Mouse (Mus musculus): ENCODE data around the gene Arhgap5. TPM values are rescaled to one million over a fixed set of nuclear protein-coding genes. Genes with fewer than 3 reads are reported as not detected.
"Not testable (repeated sequence)": the region's sequence is repeated elsewhere in the genome, so short reads cannot be mapped to it uniquely, and the experiment has no call there.

Gene Arhgap5
- polyA plus RNA-seq, 1 experiment from 2014 or later: 35.3 TPM

DNA sequence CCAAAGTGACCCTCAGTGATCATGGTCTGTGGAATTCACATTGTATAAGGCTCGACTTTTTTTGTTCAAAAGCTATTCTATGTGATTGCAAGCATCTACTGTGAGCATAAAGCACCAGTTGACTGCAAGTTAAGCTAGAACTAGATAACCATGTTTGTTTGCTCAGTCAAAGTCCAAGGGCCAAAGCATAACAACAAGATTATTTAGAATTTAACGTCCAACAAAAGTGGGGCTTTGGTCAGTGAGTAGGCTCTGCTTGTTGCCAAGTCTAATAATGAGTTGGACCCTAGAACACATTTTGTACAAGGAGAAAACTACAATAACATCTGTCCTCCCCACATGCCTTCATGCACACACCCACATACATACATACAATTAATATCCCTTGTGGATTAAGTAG is 69.6 kb downstream of the Arhgap5 start:
- 89% methylated on average over 2 of the region's 2 CpGs for WGBS
- H3K4me2 ChIP-seq (ENCODE audit: low read length): no peak overlapping the region
- H3K4me3 ChIP-seq (ENCODE audit: low read length): no peak overlapping the region
- no peak for ATAC-seq
- no peak overlapping the region for H3K27ac ChIP-seq (ENCODE audit: low read depth, low read length)
- no peaks in the 10 kb centered on the region for H3K9me3 ChIP-seq (ENCODE audit: control insufficient read depth, low read length)
- no peak overlapping the region for H3K9ac ChIP-seq (ENCODE audit: low read depth, low read length)
- no peaks in the 10 kb centered on the region for H3K4me1 ChIP-seq (ENCODE audit: control insufficient read depth, insufficient read depth, low read depth, low read length)
- no peaks in the 10 kb centered on the region; the same call in 1 of the 2 replicates for H3K36me3 ChIP-seq (ENCODE audit: control insufficient read depth, insufficient read depth, low read length)
- H3K27me3 ChIP-seq (replicated peaks; ENCODE audit: control insufficient read depth, insufficient read depth, low read length): no peaks in the 10 kb centered on the region

DNA sequence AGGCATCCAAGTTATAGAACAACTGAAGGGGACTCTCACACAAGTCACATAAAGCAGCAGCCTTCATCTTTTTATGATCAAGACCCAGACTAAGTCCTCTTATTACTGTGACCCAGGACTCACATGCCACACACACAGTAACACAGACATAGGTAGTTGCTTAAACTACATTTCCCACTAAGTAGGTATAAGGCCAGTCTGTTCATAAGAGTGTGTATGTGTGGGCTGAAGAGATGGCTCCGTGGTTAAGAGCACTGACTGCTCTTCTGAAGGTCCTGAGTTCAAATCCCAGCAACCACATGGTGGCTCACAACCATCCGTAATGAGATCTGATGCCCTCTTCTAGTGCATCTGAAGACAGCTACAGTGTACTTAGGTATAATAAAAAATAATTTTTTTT is 82.7 kb downstream of the Arhgap5 start:
- H3K4me2 ChIP-seq (ENCODE audit: low read length); H3K36me3 ChIP-seq (ENCODE audit: control insufficient read depth, insufficient read depth, low read length); H3K27me3 ChIP-seq (replicated peaks; ENCODE audit: control insufficient read depth, insufficient read depth, low read length); H3K27ac ChIP-seq (ENCODE audit: low read depth, low read length); H3K9ac ChIP-seq (ENCODE audit: low read depth, low read length); H3K4me1 ChIP-seq (ENCODE audit: control insufficient read depth, insufficient read depth, low read depth, low read length); H3K4me3 ChIP-seq (ENCODE audit: low read length); ATAC-seq; H3K9me3 ChIP-seq (ENCODE audit: control insufficient read depth, low read length): not testable (repeated sequence)
- WGBS: 90% methylated on average over 2 of the region's 2 CpGs

DNA sequence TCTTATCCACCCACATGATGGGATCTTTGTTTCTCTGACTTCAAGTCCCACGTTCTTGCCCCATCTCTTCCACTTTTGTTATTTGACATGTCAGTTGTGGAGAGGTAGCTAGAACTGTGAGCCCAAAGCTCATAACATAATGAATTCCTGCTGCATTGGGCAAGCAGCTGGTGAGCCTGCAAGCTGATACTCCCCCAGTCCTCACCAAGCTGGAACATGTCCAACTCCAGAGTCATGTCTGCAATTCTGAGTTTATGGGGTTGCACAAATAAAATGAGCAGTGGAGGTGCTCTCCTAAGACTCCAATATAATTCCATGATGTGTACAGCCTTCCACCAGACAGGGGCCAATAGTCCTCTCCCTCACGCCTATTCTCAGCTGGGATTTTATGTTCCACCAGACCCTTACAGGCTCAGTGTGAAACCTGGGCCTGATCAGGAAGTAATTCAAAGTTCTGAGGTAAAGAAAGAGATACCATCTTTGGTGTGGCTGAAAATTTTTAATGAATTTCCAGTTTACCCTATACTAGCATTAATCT is 83.8 kb downstream of the Arhgap5 start:
- WGBS: 69% methylated on average over 2 of the region's 2 CpGs
- no peak overlapping the region for H3K4me3 ChIP-seq (ENCODE audit: low read length)
- no peaks in the 10 kb centered on the region for H3K27me3 ChIP-seq (replicated peaks; ENCODE audit: control insufficient read depth, insufficient read depth, low read length)
- H3K4me1 ChIP-seq (ENCODE audit: control insufficient read depth, insufficient read depth, low read depth, low read length): no peaks in the 10 kb centered on the region
- H3K4me2 ChIP-seq (ENCODE audit: low read length): no peak overlapping the region
- H3K9me3 ChIP-seq (ENCODE audit: control insufficient read depth, low read length): no peaks in the 10 kb centered on the region
- no peaks in the 10 kb centered on the region for H3K36me3 ChIP-seq (ENCODE audit: control insufficient read depth, insufficient read depth, low read length)
- no peak overlapping the region for H3K9ac ChIP-seq (ENCODE audit: low read depth, low read length)
- no peak overlapping the region for H3K27ac ChIP-seq (ENCODE audit: low read depth, low read length)
- ATAC-seq: no peak

DNA sequence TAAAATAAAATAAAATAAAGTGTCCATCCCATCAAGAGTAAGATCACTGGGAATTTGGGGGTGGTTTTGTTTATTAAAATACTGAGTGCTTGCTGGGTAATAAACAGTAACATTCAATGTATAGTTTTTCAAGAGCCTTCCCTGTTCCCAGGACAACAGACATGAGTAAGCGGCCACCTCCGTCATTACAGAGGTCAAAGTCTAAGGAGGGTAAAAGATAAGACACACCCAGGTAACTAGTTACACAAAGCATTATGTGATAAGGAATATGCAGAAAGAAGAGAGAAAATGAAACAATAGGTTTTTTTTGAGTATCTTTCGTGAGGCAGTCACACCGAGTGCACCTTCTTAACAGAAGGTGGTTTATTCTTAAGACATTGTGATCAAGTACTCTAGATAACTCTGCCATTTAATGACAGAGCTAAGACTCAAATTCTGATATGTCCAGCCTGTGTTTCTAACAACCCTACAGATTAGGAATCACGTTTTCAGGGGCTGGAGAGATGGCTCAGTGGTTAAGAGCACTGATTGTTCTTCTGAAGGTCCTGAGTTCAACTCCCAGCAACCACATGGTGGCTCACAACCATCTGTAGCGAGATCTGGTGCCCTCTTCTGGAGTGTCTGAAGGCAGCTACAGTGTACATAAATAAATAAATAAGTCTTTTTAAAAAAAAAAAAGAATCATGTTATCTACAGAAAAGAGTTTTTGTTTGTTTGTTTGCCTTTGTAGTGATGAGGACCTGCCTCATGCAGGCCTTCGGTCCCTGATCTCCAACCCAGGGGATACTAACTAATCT is 91.8 kb downstream of the Arhgap5 start:
- Histone ChIP-seq H3K4me2 (ENCODE audit: low read length) (no peak overlapping the region), H3K27ac (ENCODE audit: low read depth, low read length) (no peak overlapping the region), H3K36me3 (ENCODE audit: control insufficient read depth, insufficient read depth, low read length) (no peaks in the 10 kb centered on the region), H3K4me1 (ENCODE audit: control insufficient read depth, insufficient read depth, low read depth, low read length) (no peaks in the 10 kb centered on the region), H3K9me3 (ENCODE audit: control insufficient read depth, low read length) (no peaks in the 10 kb centered on the region), H3K9ac (ENCODE audit: low read depth, low read length) (no peak overlapping the region), H3K4me3 (ENCODE audit: low read length) (no peak overlapping the region), H3K27me3 (replicated peaks; ENCODE audit: control insufficient read depth, insufficient read depth, low read length) (no peaks in the 10 kb centered on the region)
- ATAC-seq: no peak
- WGBS: 89% methylated on average over 7 of the region's 7 CpGs

DNA sequence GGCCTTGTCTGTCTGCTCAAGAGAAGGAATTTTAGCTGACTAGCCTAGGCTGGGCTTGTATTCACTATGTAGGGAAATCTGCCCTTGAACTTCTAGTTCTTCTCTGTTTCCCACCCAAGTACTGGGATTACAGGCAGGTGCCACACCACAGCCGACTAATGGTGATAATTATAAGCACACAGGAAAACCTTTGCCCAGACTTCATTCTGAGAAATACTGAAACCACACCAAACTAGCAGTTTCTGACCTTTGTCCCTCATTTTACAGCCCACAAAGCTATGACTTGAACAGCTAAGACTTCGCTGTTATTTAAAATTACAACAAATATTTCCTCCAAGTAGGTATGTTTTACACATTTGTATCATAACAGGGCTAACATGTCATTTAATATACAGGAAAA is 98.7 kb downstream of the Arhgap5 start:
- H3K27ac ChIP-seq (ENCODE audit: low read depth, low read length): peak overlapping the region; percentile 42; the same call in 1 of the 2 replicates
- 18% methylated on average over 2 of the region's 2 CpGs for whole genome bisulfite sequencing

DNA sequence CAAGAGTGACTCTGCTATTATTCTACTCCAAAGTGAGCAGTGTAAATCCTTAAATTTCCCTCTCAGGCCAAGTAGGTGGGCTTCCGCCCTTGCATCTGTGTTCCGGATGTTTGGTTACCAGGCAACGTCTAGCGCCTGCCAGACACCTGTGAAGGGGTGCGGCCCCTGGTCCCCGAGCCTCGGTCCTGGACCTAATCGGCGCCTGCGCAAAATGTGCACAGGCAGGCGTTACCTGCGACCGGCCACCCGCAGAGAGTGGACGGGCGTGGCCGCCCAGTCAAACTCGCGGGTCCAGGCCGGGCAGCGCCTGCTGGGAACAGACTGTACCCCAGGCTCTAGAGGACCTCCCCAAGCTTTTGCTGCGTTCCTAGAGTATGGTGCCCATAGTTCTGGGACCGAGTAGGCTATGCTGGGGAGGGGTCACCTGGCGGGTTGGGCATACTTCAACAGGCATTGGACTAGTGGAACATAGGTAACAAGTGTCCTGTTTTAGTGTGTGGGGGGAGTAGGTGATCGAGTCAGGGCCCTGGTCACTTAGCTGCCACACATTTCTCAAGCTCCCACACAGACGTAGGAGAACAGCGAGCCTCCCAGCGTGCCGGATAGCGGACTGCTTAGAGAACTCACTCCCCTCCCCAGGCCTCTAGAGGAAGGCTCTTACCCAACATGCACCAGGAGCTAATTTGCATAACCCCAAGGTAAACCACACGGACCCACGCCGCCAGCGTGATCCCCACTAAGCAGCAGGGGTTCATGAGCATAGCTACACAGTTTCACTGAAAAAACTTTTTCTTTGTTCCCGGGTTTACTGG is 99.3 kb downstream of the Arhgap5 start:
- peak overlapping the region; percentile 88 for H3K27ac ChIP-seq (ENCODE audit: low read depth, low read length)
- H3K4me1 ChIP-seq (ENCODE audit: control insufficient read depth, insufficient read depth, low read depth, low read length): peaks cover 12% of the 10 kb centered on the region
- peak overlapping the region; percentile 60 for H3K4me3 ChIP-seq (ENCODE audit: low read length)
- no peaks in the 10 kb centered on the region for H3K27me3 ChIP-seq (replicated peaks; ENCODE audit: control insufficient read depth, insufficient read depth, low read length)
- peak overlapping the region; percentile 85 for H3K9ac ChIP-seq (ENCODE audit: low read depth, low read length)
- no peaks in the 10 kb centered on the region for H3K9me3 ChIP-seq (ENCODE audit: control insufficient read depth, low read length)
- H3K36me3 ChIP-seq (ENCODE audit: control insufficient read depth, insufficient read depth, low read length): no peaks in the 10 kb centered on the region
- 0% methylated on average over 35 of the region's 35 CpGs for WGBS
- peak; percentile 90 for ATAC-seq
- H3K4me2 ChIP-seq (ENCODE audit: low read length): peak overlapping the region; percentile 66

More for the DNA sequence above, 98.7 kb downstream of the Arhgap5 start:
- no peaks in the 10 kb centered on the region for H3K36me3 ChIP-seq (ENCODE audit: control insufficient read depth, insufficient read depth, low read length)
- peak overlapping the region; percentile 85 for H3K9ac ChIP-seq (ENCODE audit: low read depth, low read length)
- no peak for ATAC-seq
- peak overlapping the region; percentile 60 for H3K4me3 ChIP-seq (ENCODE audit: low read length)
- H3K4me2 ChIP-seq (ENCODE audit: low read length): peak overlapping the region; percentile 66
- H3K9me3 ChIP-seq (ENCODE audit: control insufficient read depth, low read length): no peaks in the 10 kb centered on the region
- H3K27me3 ChIP-seq (replicated peaks; ENCODE audit: control insufficient read depth, insufficient read depth, low read length): no peaks in the 10 kb centered on the region
- peaks cover 12% of the 10 kb centered on the region for H3K4me1 ChIP-seq (ENCODE audit: control insufficient read depth, insufficient read depth, low read depth, low read length)

DNA sequence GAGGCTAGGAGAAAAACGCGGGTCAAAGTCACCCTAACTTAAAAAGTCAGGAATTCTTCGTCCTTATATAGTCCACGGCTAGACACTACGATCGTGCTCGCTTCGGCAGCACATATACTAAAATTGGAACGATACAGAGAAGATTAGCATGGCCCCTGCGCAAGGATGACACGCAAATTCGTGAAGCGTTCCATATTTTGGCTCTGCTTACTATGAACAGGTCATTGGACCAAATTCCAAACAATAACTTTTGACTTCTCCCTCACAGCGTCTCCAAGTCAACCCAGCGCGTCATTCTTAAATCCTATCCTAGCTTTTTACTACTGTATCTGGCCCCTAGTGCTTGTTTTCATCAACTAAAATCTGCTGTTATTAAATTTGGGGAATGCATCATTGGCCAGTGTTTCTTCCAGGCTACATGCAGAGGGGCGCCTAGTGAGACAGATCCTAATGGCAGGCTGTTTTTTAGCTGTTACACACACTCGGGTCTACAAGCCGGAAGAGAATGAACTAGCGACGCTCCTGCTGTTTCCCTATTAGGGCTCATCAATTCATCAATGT is 100.0 kb downstream of the Arhgap5 start:
- H3K4me1 ChIP-seq (ENCODE audit: control insufficient read depth, insufficient read depth, low read depth, low read length): peaks cover 12% of the 10 kb centered on the region
- WGBS: under 1% methylated on average over 21 of the region's 21 CpGs

DNA sequence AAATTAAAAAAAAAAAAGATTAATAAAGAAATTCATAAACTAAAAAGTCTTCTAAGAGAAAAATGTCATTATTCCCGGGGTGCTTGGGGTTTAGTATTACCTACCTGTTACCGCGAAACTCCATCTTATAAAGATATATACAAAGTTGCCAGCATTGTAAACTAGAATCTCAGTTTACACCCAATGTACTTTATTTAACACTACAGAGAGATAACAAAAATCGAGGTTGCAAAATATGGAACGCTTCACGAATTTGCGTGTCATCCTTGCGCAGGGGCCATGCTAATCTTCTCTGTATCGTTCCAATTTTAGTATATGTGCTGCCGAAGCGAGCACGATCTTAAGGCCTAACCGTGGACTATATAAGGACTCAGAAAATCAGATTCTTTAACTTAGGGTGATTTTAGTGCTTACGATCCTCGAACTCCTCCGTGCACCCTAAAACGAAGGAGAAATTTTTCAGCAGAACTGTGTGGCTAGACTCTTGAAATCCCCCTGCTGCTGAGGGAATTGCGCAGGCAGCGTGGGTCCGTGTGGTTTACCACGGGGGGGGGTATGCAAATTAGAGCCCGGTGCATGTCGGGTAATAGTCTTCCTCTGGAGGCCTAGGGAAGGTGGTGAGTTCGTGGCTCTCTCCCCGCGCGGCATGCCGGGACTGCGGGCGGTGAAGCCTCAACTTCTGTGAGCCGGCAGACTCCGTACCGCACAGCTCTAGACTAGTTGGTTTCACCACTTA is 100.7 kb downstream of the Arhgap5 start:
- under 1% methylated on average over 33 of the region's 33 CpGs for WGBS
- H3K36me3 ChIP-seq (ENCODE audit: control insufficient read depth, insufficient read depth, low read length): no peaks in the 10 kb centered on the region
- H3K27me3 ChIP-seq (replicated peaks; ENCODE audit: control insufficient read depth, insufficient read depth, low read length): no peaks in the 10 kb centered on the region
- H3K4me2 ChIP-seq (ENCODE audit: low read length): peak overlapping the region; percentile 66
- peak overlapping the region; percentile 72 for H3K9ac ChIP-seq (ENCODE audit: low read depth, low read length)
- peaks cover 12% of the 10 kb centered on the region for H3K4me1 ChIP-seq (ENCODE audit: control insufficient read depth, insufficient read depth, low read depth, low read length)
- H3K27ac ChIP-seq (ENCODE audit: low read depth, low read length): peak overlapping the region; percentile 88
- H3K4me3 ChIP-seq (ENCODE audit: low read length): peak overlapping the region; percentile 60
- ATAC-seq: peak; percentile 89
- no peaks in the 10 kb centered on the region for H3K9me3 ChIP-seq (ENCODE audit: control insufficient read depth, low read length)

More for the DNA sequence above, 100.0 kb downstream of the Arhgap5 start:
- Histone ChIP-seq H3K27ac (ENCODE audit: low read depth, low read length) (peak overlapping the region; percentile 88), H3K9me3 (ENCODE audit: control insufficient read depth, low read length) (no peaks in the 10 kb centered on the region), H3K27me3 (replicated peaks; ENCODE audit: control insufficient read depth, insufficient read depth, low read length) (no peaks in the 10 kb centered on the region), H3K36me3 (ENCODE audit: control insufficient read depth, insufficient read depth, low read length) (no peaks in the 10 kb centered on the region), H3K4me2 (ENCODE audit: low read length) (peak overlapping the region; percentile 66), H3K4me3 (ENCODE audit: low read length) (peak overlapping the region; percentile 60), H3K9ac (ENCODE audit: low read depth, low read length) (peak overlapping the region; percentile 85)
- ATAC-seq: peak; percentile 91

Data from hindbrain, embryonic 16.5 days (tissue).